Mouse (Mus musculus) heart, adult 11 months (tissue): Measurements from ENCODE around the gene Snx1.
A peak's percentile ranks its signal among the peaks of the same experiment; 100 is the strongest.

ENCODE experiments used
- DNase-seq: peaks from one replicate; pipeline ENCODE4 v3.0.0; 2022

The Snx1 gene

DNA sequence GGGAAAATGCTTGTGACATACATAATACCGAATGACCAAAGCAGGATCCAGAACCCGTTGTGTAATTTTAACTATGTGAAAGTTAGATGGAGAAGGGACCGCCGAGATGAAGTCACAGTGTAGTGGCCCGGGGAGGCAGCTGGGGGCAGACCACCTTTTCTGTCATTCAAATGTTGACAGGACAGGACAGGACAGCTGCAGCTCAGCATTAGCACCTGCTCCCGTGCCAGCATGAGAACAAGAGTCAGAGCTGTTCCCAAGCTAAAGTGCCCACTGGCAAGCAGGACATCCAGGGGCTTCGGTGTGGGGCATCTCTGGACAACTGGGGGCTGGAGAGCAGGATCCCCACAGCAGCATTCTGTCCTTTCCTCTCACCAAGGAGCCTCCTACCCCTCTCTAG is 39.3 kb downstream of the Snx1 start:
- no peak for DNase-seq

DNA sequence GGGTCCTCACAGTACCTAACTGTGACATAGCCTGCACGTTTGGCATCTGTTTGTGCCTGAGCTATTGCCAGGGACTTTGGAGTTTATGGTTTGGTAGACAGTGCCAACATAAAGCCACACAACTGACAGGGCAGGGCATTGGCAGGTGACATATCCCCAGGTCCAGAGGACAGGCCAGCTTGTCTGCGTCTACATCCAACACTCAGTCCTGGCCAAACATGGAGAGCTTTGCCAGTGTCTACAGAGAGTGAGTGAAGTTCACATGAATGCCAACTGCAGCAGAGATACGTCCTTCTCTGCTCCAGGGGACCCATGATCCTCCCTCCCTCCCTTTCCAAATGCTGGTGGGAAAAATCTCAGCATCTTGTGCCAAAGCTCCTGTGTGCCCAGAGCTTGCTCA is 42.2 kb downstream of the Snx1 start:
- no peak for DNase-seq

DNA sequence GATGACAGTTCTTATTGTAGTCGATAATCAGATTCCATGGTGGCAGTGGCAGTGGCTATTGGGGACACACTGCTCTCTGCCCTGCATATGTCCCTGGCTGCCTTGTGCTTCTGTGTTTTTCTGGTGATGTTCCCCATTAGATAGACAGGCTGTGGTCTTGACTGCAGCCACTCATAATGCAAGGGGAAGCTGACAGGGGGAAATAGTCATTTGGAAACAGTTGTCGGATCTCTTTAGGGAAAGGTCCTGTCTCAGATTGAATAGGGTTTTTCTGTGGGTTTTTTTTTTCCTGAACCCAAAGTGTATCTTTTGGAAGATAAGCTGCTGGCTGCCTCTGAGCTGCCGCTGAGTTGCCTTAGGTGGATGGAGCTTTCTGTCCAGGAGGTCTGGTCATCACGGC is 44.4 kb downstream of the Snx1 start:
- DNase-seq = no peak

DNA sequence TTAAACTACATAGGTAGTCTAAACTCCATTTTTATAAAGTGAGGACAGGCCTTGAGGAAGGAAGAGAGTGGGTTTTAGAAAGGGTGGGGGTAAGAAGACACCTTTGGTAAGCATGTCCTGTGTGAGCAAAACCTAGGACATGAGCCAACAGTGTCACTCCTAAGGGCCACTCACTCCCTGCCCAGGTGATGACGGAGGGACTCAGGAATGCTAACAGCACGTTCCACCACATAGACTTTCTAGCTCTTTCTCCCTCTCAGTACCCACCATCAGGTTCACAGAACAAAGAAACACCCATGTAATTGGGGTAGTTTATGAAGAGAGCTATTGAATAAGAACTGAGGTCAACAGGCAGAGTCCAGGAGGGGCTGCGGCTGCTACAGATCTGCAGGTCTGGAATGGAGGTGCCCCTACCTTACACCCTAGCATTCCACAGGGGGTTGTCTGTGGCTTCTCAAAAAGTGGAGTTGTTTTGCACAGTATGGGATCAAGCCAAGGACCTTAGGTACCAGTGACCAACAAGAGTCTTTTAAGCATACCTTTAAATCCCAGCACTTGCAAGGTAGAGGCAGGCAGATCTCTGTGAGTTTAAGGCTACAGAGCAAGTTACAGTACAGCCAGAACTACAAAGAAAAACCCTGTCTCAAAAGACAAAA is 45.5 kb downstream of the Snx1 start:
- no peak for DNase-seq

DNA sequence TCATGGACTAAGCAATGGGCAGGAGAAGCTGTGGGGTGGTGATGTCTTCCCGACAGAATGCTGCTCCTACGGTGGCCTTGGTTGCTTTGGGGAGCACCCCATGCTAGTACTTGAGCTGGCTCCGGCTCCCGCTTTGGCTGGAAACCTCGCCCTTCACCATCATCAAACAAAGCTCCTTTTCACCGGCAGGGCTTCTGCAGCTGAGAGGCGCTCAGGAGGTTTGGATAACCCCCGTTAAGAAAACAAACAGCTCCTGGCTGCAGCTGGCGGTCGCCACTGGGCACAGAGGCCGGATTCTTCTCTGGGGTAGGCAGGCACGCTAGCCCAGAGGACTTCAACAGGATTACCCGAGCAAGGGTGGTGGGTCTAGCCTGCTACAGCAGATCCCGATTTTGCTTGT is 47.9 kb downstream of the Snx1 start:
- DNase-seq = no peak

DNA sequence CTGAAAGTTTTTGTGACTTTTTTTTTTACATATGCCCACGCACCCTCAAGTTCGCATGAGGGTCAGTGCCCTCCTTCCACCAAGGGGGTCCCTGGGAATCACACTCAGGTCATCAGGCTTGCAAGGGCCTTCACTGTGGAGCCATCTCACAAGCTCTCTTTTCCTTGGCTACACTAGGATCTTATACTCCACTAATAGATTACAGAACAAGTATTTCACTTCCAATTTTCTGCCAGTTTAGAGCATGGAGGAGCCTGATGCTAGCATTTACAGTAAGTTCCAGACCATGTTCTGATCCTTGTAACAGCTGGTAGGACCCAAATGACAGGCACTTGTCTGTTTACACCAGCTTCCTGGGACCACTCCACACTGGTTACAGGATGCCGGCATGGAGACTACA is 48.3 kb downstream of the Snx1 start:
- DNase-seq = no peak

DNA sequence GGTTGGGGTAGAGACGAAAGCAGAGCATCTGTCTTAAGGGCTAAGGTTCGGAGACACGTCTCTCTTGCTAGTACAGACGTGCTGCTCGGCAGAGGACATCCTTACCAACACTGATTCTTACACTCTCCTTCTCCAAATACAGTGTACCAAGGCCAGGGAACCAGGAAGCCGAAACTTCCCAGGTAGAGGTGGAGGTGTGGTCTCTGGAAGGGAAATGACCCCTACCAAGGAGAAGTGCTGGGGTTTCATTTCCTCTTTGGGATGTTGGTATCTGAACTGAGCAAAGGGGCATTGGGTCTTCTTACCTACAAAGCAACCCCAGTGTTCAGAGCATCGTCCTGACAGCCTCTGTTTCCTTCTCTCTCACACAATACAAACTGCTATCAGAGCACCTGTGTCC is 53.6 kb downstream of the Snx1 start:
- DNase-seq = peak; percentile 61

DNA sequence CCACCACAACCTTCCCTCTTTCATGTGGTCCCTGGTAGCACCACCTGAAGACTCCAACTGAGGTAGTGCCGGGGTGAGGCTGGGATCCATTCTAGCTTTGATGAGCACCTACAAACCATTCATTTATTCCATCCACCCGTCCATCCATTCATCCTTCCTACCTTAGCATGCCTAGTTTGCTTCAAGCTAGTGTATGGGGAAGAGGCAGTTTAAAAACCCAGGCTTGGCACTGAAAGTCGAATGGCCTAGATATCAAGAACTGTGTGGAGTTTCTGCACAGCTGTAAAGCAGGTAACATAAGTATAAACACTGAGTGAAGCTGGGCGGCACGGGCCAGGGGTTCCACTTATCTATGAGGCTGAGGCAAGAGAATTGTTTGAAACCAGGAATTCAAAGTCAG is 56.2 kb downstream of the Snx1 start:
- peak; percentile 75 for DNase-seq

DNA sequence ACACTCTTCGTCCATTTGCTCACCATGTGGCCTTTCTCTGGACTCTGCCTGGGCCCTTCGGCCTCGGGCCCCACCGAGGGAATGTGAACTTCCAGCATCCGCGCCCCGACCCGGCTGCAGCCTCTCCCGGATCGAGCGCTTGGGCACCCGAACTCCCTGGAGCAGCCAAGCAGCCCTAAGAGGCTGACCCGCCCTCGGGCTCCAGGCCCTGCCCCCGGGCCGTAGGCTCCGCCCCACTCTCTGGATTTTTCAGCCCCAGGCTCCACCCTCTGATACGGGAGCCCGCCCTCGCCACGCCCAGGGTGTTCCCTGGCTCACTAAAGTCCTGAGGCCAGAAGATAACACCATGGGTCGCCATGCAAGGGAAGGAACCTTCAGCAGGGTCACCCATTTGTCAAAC is 56.8 kb downstream of the Snx1 start, which contains the start of gene Snx22:
Gene Snx22 (minus strand): TSS at position 137 of the 400 bp plus-strand sequence.
- DNase-seq = peak; percentile 98

DNA sequence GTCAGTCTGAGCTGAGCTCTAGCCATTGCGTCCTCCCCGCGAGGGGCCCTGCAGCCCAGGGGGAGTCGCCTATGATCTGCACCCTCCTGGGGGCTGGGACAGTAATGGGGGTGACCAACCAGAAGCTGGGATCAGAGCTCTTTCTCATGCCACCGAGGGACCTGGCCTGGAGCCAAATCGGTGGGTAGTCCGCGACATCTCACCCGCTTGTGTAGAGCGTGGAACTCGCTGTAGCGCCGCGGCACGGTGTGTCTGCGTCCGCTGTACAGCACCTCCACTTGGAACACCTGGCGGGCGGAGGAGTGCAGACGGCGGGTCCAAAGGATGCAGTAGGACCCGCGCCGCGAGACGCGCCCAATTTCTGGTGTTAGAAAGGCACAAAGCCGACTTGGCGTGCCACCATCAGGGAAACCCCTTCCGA is 57.4 kb downstream of the Snx1 start:
- peak; percentile 91 for DNase-seq

DNA sequence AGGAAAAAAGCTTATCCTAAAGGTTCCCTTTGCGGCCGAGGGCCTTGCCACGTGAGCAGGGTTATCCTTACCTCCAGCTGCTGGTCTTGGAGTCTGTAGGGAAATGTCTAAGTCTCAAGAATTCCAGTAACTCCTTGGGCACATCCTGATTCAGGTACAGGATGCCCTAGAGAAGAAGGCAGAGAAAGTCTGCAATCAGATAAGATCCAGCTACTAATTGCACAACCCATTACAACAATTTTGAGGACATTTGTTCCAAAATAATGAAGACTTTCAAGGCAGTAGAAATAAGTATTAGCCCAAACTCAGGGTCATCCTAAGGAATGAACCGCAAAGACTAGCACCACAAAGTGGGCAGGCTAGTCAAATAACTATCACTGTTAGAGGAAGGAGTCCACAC is 58.3 kb downstream of the Snx1 start:
- DNase-seq = no peak

DNA sequence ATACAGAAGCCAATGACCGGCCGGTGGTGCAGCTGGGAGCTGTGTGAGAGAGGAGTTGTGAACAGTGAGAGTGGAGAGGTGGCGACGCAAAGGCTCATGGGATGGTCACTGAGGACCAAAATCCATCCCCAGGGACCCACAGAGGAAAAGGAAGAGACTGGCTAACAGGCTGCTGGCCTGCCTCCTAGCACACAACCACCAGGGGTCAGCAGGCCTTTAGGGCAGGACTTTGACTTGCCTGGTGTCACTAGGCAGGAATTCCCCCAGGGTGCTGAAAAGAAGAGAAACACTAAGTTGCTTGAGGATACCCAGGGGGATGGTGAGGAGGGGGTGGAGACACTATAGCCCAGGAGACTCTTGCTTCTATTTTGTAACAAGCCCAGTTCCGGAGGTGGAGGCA is 58.8 kb downstream of the Snx1 start:
- peak; percentile 97 for DNase-seq

DNA sequence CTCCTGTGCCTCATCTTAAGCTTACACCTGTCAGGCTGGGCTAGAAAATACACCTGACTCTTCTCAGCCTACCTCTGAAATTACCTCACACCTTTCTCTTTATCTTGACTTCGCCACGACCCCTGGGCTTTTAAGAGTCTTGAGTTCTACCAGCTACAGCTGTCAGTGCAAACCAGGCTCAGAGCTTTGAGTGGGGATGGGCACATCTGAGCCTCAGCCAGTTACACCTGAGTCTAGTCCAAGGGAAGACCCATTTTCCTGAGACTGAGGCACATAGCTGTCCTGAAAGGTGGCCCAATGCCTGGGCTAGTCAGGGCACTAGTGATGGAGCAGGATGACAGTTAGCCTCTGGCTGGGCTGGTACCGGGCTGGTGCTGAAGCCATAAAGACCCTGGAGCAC is 59.6 kb downstream of the Snx1 start:
- DNase-seq = peak; percentile 85

DNA sequence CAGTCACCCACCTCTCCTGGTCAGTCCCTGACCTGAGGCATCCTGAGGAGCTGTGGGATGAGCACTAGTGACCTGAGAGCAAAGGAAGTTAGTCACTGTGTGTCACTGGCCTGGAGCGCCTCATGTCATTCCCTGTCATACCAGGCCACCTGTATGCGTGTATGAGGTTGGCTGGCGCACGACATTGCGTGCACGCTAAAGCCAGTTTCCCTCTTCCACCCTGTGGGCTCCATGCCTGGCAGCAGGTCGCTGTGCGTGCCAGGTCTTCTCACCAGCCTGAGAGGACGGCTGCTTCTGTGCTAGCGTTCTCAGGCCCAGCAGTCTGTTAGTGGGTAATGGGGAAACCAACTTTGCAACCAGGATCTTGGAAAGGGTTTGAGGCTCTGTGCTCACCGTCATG is 62.1 kb downstream of the Snx1 start:
- DNase-seq = peak; percentile 82

DNA sequence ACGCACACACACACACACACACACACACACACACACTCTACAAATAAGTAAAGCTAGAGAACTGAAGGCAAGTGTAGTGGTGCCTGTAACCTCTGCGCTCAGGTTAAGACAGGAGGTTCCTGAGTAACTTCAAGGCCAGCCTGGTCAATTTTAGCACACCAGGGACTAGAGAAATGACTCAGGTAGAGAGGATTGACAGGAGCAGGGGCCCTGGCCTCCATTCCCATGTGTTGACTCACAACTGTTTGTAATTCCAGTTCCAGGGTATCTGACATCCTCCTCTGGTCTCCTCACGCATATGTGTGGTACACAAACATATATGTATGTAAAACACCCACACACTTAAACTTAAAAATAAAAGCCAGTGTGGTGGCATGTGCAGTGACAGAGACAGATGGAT is 62.9 kb downstream of the Snx1 start:
- DNase-seq = peak; percentile 59

DNA sequence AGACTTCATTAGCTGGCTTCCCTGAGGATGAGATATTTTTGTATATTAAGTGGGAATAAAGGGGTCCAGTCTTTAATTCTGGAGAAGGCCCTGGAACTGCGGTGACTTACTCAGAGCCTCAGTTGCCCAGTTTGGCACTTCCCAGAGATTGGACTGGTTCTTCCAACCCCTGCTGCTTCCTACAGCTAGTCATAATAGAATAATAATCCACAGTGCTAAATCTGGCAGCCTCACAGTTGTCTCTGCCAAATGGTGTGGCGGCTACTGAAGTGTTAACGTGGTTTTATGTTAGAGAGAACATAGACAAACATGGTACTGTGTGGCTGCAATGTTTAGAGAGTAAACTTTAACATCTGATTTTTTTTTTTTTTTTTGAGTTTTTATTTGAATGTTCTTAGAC is 64.7 kb downstream of the Snx1 start:
- DNase-seq = peak; percentile 72

DNA sequence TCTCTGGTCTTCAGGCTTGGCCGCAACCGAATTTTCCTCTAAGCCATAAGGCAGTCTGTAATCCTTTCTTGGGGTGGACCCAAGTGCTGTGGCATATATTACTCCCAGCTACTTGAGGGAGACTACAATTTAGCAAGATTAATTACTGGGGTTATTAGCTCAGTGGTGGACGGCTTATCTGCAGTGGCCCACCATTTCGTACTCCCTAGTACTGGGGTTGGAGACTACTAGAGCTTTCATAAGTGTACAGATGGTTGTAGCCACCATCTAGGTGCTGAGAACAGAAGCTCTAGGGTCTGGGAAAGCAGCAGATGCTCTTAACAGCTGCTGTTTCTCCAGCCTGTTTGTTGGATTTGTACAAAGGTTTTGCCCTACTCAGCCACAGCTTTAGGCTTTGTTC is 65.4 kb downstream of the Snx1 start:
- DNase-seq = peak; percentile 70

DNA sequence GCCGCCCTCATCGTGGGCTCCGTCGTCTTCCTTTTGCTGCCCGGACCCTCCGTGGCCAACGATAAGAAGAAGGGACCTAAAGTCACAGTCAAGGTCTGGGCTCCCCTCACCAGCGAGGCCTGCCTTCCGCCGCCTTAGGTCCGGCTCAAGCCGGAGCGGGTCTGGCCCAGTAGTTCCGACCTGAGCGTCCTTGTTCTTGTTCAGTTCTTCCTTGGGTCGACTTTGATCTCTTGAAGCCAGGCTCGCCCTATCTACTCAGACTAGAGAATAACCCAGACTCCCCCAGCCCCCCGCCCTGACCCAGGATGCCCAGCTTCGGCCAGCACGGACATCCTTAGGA is 66.1 kb downstream of the Snx1 start:
- DNase-seq = no peak

DNA sequence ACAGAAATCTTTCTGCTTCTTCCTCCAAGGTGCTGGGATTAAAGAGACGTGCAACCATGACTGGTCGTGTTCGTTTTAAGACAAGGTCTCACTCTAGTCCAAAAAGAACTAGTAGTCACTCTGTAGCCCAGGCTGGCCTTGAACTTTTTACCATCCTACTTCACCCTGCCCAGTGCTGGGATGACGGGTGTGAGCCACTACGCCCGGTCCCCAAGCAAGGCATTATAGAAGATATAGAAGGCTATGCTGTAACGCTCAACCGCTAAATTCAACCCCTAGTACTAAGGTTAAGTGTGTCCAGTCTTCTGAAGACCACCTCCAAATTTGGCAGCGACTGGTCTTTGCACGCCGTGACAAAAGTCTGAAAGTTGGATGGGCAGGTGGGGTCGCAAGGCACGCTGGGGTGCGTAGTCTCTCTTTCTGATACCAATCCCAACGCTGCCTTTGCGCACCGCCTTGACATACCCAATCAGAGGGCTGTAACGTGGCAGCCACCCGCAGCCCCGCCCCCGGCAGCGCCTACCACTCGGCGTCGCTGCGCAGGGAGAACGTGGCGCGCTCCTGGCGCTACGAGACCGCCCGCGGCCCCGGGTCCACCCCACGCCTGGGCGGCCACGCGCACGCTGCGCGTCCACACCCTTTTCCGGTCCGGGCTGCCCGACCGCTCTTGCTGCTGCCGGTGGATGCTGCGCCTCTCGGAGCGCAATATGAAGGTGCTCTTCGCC is 66.6 kb downstream of the Snx1 start, which contains the start of gene Ppib:
Gene Ppib (plus strand): TSS at position 640 of the 725 bp plus-strand sequence.
- DNase-seq = peak; percentile 100

DNA sequence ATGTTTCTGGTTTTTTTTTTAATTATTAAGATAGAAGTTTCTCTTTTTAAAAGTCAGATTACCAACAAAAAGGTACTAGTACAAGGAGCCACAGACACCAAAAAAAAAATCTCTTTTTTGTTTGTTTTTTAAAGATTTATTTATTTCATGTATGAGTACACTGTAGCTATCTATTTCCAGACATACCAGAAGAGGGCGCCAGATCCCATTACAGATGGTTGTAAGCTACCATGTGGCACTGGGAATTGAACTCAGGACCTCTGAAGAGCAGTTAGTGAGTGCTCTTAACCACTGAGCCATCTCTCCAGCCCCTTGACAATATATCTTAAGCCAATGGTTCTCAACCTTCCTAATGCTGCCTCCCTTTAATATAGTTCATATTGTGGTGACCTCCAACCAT is 72.8 kb downstream of the Snx1 start:
- no peak for DNase-seq

DNA sequence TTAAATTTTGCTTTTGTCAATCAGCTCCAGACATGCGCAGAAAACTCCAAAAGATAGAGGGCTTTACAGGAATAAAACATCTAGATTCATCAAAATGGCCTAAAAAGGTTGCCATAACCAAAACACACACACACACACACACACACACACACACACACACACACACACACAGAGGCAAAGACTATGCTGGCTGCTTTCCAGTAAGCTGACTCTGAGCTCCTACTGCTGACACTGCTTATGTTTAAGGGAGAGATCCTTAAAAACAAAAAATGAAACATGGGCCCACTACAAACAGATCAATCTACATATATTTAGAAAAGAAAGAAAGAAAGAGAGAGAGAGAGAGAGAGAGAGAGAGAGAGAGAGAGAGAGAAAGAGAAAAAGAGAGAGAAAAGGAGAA is 73.7 kb downstream of the Snx1 start:
- DNase-seq = no peak

DNA sequence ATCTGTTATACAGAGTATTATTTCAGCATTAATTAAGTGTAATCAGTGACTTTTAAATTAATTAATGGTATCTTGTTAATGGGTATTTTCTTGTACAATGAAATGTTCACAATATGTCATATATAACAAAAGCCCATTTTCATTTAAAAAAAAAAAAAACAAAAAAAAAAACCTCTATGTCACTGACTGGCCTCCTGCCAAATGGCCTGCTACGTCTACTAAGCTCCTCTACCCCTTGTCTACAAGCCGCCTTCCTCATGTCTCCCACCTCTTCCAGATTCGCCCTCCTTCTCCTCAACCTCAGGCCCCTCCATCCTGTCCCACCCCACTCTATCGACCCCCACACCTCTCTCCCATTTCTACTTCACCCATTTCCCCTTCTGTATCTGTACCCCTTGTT is 74.9 kb downstream of the Snx1 start:
- DNase-seq = peak; percentile 30

DNA sequence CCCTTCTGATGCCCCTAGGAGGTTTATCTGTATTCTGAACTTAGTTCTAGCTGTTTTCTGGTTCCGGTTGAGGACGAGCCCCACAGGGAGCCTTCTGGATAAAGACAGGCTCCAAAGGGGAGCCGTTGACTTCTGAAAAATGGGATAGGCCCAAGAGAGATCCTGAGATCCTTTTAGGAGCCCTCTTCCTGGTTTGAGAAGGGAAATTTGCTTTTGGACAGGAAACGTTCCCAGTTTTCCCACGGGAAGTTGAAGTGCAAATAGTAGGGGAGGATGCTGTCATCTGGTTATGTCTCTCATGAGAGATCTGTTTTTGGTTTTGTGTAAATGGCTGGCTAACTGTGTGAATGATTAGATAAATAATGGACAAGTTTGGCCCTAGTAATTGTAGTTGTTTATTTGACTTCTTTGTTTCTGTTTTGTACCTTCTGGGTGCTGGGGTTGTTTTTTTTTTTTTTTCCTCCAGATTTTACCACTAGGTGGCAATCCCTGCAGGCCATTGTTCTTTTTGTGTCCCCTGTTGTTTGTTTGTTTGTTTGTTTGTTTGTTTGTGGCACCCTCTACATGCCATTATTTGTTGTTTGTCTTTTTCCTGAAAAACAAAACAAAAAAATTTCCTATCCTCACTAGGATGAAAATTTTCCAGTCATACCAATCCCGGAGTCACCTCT is 76.3 kb downstream of the Snx1 start:
- peak; percentile 93 for DNase-seq

DNA sequence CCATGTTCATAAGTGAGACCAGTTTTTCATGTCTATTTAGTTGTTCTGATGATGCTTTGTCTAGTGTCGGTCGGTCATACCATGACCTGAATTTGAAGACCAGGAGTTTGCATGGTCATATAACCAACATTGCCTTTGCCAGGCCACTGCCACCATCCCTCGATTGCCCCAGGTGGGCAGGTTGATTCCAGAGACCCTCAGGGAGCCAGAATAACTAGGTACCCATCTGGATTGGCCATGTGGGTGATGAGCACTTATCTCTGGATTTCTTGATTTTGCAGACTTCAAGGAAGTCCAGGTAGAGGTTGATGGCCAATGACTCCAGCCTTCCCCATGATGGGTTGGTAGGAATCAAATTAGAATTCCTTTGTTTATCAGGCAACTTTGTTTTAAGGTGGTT is 83.1 kb downstream of the Snx1 start:
- DNase-seq = peak; percentile 78
